Mouse (Mus musculus) CD8-positive naive resting alpha-beta T cell, adult 2 months (primary cell): ENCODE results near the gene Tmem179.

Experiments
- DNase-seq, 2 experiments: peaks; one replicate each; pipeline ENCODE4 v3.0.0; 2022; ENCODE audit warnings: low read depth in 2 of 2, low spot score in 2 of 2

Tmem179 gene

GRCm38 (mm10) chr12:112539466-112539965 is 23.0 kb upstream of the Tmem179 start:
- no peak for DNase-seq

- no peak for DNase-seq
Observed at GRCm38 (mm10) chr12:112538356-112538755, 21.8 kb upstream of the Tmem179 start.

DNA sequence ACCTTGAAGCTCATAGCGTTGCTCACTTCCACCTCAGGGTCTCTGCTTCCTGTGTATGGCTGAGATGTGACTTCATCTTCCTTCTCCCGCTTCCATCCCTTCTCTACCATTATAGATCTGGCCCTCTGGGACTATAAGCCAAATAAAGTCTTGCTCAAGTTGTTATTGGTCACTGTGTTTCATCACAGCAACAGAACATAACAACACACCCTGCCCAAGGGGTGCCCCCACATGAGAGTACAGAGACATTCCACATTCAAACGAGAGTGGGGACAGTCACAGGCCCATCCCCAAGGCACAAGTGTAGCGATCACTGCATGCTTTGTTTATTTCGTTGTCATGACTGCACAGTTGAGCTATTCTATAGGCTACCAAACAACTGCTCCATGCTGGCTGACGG is 20.7 kb upstream of the Tmem179 start:
- no peak for DNase-seq

GRCm38 (mm10) chr12:112533758-112534157 is 17.2 kb upstream of the Tmem179 start:
- no peak for DNase-seq

DNA sequence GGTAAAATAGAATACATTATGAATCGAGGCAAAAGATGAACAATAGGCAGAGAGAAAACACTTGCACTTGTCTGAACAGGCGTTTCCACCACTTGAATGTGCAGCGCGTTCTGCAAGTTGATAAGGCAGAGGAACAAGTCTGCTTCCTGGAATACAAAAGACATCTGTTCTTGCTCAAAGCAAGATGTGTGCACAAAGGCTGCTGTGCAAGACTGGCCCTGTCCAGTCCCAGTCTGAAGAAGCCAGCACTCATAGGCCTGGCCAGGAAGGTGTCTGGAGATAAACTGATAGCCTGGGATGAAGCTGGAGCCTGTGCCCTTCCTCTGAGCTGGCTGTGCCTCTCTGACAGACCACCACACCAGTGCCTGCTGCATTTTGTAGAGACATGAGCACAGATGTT is 1.6 kb upstream of the Tmem179 start:
- no peak for DNase-seq

- no peak for DNase-seq
Observed at GRCm38 (mm10) chr12:112514897-112515296, 1.6 kb downstream of the Tmem179 start.

GRCm38 (mm10) chr12:112510733-112511372 is 5.7 kb downstream of the Tmem179 start:
- DNase-seq, result no peak

- DNase-seq, result no peak
Observed at GRCm38 (mm10) chr12:112510365-112510732, 6.2 kb downstream of the Tmem179 start.

- no peak for DNase-seq
Observed at GRCm38 (mm10) chr12:112507984-112508383, 8.6 kb downstream of the Tmem179 start.

DNA sequence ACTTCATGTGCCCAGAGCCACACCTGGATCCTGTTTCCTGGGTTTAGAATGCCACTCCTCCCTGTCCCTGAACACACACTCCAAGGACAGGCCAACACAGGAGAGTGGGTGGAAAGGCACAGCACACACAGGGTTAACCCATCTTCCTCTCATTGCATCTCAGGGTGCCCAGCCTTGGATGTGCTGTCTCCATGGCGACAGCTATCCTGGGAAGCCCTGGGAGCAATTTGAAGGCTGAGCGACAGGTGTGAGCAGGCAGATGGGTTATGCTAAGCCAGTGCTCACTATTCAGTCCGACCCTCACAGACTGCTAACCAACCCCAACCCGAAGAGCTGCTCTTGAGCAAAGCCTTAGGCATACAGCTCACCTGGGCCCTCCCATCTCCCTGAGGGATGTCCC is 9.3 kb downstream of the Tmem179 start:
- DNase-seq, result no peak

DNA sequence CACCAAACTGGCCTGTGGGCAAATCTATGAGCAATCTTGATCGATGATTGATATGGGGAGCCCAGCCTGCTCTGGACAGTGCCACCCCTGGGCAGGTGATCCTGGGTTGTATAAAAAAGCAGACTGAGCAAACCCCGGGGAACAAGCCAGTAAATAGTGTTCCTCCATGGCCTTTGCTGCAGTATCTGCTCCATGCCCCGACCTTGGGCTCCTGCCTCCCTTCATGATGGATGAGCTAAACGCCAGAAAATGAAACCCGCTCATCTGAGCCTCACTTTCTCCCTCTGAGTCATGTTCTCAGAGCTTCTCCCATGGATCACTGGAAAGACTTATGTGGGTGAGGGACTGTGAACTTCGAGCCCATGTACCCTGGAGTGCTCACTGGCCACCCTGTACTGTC is 10.3 kb downstream of the Tmem179 start:
- no peak for DNase-seq

GRCm38 (mm10) chr12:112503003-112503771 is 13.4 kb downstream of the Tmem179 start:
- DNase-seq, result no peak

DNA sequence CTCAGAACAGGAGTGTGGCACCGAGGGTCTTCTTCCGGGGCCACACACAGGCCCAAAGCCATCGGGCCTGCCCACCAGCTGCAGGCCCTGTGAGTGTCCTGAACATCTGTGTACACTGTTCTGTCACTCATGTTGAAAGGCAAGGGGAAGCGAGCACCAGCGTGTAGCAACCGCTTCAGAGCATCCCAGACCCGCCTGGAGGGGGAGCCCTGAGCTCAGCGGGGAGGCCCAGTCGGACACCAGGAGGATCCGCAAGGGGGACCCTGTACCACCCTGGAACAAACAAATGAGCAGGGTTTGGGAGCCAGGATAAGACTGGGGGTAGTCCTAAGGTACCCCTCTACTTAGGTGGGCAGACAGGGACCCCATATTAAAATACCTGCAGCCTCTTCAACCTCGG is 17.9 kb downstream of the Tmem179 start:
- no peak for DNase-seq

GRCm38 (mm10) chr12:112497731-112498130 is 18.8 kb downstream of the Tmem179 start:
- no peak for DNase-seq

DNA sequence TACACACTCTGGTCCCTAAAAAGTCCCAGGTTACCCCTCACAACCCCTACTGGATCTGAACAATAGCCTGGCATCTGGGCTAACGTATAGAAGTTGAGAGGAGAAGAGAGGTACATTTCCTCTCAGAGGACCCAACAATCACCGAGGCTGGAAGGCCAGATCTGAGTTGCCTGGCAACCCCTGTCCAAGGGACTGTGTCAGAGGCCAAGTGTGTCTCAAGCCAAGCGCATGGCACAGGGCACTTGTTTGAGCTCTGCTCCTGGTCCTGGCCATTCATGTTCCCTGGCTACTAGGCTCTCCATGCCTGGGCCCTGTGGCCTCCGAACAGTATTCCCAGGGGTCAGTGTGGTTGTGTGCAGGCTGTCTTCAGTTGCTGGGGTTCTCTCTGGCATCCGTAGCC is 20.4 kb downstream of the Tmem179 start:
- DNase-seq, result no peak

- DNase-seq, result no peak
Observed at GRCm38 (mm10) chr12:112490444-112490939, 26.1 kb downstream of the Tmem179 start.

- no peak for DNase-seq
Observed at GRCm38 (mm10) chr12:112489535-112489934, 27.0 kb downstream of the Tmem179 start.

DNA sequence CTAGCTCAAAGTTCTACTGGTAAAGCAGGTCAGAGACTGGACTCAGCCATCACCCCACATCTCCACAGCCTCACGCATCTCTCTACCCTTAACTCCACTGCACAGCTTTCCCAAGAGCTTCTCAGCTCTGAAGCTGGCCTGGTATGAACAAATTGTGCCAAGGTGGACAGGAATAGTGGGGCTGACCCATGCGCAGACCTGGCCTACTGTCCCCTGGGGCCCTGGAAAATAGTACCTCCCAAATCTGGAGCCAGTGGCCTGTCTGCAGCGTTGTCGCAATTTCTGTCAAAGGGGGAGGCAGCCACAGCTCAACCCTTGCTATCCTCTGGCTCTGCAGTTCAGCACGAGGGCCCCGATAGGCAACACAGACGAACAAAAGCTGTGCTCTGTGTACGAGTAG is 27.4 kb downstream of the Tmem179 start, which contains the start of gene A530016L24Rik:
Gene A530016L24Rik (plus strand): TSS at position 315 of the 400 bp plus-strand sequence.
- no peak for DNase-seq

GRCm38 (mm10) chr12:112473777-112474176 is 42.8 kb downstream of the Tmem179 start:
- DNase-seq, result peak in 1 of 2 experiments; percentile 52

DNA sequence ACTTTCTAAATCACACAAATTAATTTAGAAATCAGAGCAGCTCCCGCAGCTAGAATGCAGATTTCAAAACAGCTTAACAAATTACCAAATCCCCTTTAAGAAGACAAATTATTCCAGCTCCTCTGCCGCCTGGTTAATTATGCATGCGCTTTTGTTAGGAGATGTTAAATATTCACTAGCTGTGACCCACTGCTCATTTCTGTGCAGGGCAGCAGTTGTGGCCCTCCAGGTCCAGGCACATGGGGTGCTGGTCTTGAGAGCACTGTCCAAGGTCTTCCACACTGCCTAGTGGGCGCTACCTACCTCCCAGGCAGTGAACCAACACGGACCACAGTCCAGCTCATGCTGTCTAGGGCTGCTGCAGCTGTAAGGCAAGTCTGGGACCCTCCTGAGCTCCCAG is 46.3 kb downstream of the Tmem179 start:
- DNase-seq, result no peak

DNA sequence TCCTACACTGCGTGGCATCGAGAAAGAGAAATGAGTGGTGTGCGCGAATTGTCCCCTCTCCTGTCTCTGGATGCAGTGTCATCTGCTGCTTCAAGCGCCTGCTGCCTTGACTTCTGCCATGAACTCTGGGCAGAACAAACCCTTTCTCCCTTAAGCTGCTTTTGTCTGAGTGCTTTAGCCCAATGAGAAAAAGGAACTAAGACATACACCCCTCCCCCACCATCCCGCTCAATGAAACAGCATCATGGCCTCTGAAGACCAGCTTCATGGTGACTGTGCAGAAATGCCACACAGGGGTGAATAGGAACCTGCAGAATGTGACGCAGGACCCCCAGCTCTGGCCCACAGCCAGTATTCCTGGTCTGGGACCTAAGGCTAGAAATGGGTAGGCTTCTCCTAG is 47.2 kb downstream of the Tmem179 start:
- DNase-seq, result no peak

GRCm38 (mm10) chr12:112467387-112467786 is 49.2 kb downstream of the Tmem179 start:
- no peak for DNase-seq
